Mouse (Mus musculus) lung, adult 2 months (tissue): ENCODE data around the gene Fam89b. TPM values are rescaled to one million over a fixed set of nuclear protein-coding genes. Genes with fewer than 3 reads are reported as not detected.

Source experiments
- DNase-seq: peaks from one replicate; pipeline ENCODE4 v3.0.0; 2022
- H3K4me1 ChIP-seq: fragments of 200-500 bp; 2 replicates; pipeline ENCODE4 v1.6.1; 2011; ENCODE audit warnings: low read length; ENCODE audit not compliant: control insufficient read depth, insufficient read depth
- H3K4me3 ChIP-seq: fragments of 200-500 bp; replicated peaks from 2 replicates; pipeline ENCODE3; 2011; ENCODE audit warnings: low read depth, mild to moderate bottlenecking, control low read depth, low read length; ENCODE audit errors: extremely low read depth
- CTCF ChIP-seq: fragments of 200-500 bp; IDR thresholded peaks from 2 replicates; pipeline ENCODE4 v1.5.1; 2011; ENCODE audit warnings: mild to moderate bottlenecking, low read length, control low read depth; ENCODE audit not compliant: insufficient read depth
- POLR2A ChIP-seq: fragments of 200-500 bp; IDR thresholded peaks from 2 replicates; pipeline ENCODE4 v1.6.1; 2011; ENCODE audit warnings: low read depth, mild to moderate bottlenecking, control low read depth, low read length, borderline replicate concordance; ENCODE audit errors: extremely low read depth
- WGBS: fragments of 180-500 bp; shearing (Covaris S2); methylation state at CpG from one replicate; pipeline ENCODE4 v1.1.7; 2018; 5-methylcytosine and 5-hydroxymethylcytosine counted together
- polyA plus RNA-seq: library from polyadenylated mRNA; depleted of rRNA; stranded (reverse); fragments of >200 nt; gene quantifications from 2 replicates; pipeline ENCODE4 v1.2.3, GENCODE M21; 2012

Fam89b gene
- polyA plus RNA-seq, 1 experiment = 234 TPM

DNA sequence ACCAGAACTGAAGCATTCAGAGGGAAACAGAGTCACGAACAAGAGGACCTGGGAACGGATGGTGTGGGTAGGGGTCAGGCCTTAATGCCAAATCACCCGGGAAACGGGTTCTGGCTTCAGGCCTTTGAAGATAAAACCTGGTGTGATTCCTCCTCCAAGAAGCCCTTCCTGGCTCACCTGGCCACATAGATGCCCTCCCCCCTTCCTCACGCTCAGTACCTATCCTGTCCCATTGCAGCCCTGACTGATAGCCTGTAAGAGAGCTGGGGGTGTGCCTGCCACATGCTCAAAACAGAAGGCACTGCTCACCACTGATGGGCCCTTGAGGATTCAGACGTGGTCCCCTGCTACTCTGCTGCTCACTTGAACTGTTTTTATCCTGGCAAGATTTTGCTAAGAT is 35.7 kb downstream of the Fam89b start:
- Histone ChIP-seq H3K4me3 (no peak overlapping the region), H3K4me1 (peaks cover 14% of the 10 kb centered on the region)
- 65% methylated on average over 6 of the region's 6 CpGs for WGBS
- TF ChIP-seq CTCF (no peak), POLR2A (no peak)
- DNase-seq = no peak

- 27% methylated on average over 10 of the region's 10 CpGs for WGBS
- Histone ChIP-seq H3K4me3 (peak overlapping the region; percentile 25), H3K4me1 (peaks cover 14% of the 10 kb centered on the region)
- no peak for TF ChIP-seq POLR2A
- no peak for TF ChIP-seq CTCF
- DNase-seq = no peak
These were observed 36.5 kb downstream of the Fam89b start for GRCm38 (mm10) chr19:5692913-5693396.

- DNase-seq = peak; percentile 50
- WGBS = 32% methylated on average over 10 of the region's 10 CpGs
- H3K4me1 ChIP-seq = peaks cover 19% of the 10 kb centered on the region
- TF ChIP-seq POLR2A = no peak
- peak overlapping the region; percentile 97 for H3K4me3 ChIP-seq
These were observed 37.2 kb downstream of the Fam89b start for GRCm38 (mm10) chr19:5692086-5692912.

- Histone ChIP-seq H3K4me3 (peak overlapping the region; percentile 97), H3K4me1 (peaks cover 20% of the 10 kb centered on the region)
- peak; percentile 33 for DNase-seq
- 40% methylated on average over 5 of the region's 5 CpGs for WGBS
- TF ChIP-seq CTCF = no peak
- peak; percentile 55; the same call in 1 of the 2 replicates for TF ChIP-seq POLR2A
These were observed 37.9 kb downstream of the Fam89b start for GRCm38 (mm10) chr19:5691601-5692000.

DNA sequence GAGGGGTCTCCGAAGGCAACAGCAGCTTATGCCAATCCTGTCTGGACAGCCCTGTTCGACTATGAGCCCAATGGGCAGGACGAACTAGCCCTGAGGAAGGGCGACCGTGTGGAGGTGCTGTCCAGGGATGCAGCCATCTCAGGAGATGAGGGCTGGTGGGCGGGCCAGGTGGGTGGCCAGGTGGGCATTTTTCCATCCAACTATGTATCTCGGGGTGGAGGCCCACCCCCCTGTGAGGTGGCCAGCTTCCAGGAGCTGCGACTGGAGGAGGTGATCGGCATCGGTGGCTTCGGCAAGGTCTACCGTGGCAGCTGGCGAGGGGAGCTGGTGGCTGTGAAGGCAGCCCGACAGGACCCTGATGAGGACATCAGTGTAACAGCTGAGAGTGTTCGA is 39.1 kb downstream of the Fam89b start:
- peaks cover 20% of the 10 kb centered on the region for H3K4me1 ChIP-seq
- peak overlapping the region; percentile 97 for H3K4me3 ChIP-seq
- no peak for DNase-seq
- 0 out of 2 replicates have a peak, but pooled peaks have one; percentile 6 for TF ChIP-seq POLR2A
- TF ChIP-seq CTCF = no peak
- 19% methylated on average over 15 of the region's 15 CpGs for WGBS

GRCm38 (mm10) chr19:5689565-5690342 is 39.7 kb downstream of the Fam89b start:
- H3K4me3 ChIP-seq = peak overlapping the region; percentile 97
- H3K4me1 ChIP-seq = peaks cover 20% of the 10 kb centered on the region
- 2% methylated on average over 42 of the region's 42 CpGs for WGBS
- no peak for TF ChIP-seq CTCF
- TF ChIP-seq POLR2A = peak; percentile 83; the same call in 1 of the 2 replicates
- DNase-seq = peak; percentile 90

DNA sequence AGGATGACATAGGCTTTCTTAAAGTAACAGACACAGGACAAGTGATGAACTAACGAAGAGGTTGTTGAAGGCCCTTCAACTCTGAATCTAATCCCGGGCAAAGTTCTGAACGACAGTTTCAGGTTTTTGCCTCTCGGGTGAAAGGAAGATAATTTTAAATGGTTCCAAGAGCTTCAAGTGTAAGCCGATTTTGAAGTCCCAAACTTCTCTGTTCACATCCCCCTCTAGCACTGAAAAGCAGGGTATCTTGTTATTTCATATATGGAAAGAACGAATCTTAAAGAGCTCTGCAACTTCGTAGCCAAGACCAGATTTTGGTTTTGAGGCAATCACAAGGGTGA is 40.4 kb downstream of the Fam89b start:
- under 1% methylated on average over 7 of the region's 7 CpGs for WGBS
- TF ChIP-seq POLR2A (no peak), CTCF (no peak)
- Histone ChIP-seq H3K4me3 (peak overlapping the region; percentile 97), H3K4me1 (peaks cover 20% of the 10 kb centered on the region)
- no peak for DNase-seq

DNA sequence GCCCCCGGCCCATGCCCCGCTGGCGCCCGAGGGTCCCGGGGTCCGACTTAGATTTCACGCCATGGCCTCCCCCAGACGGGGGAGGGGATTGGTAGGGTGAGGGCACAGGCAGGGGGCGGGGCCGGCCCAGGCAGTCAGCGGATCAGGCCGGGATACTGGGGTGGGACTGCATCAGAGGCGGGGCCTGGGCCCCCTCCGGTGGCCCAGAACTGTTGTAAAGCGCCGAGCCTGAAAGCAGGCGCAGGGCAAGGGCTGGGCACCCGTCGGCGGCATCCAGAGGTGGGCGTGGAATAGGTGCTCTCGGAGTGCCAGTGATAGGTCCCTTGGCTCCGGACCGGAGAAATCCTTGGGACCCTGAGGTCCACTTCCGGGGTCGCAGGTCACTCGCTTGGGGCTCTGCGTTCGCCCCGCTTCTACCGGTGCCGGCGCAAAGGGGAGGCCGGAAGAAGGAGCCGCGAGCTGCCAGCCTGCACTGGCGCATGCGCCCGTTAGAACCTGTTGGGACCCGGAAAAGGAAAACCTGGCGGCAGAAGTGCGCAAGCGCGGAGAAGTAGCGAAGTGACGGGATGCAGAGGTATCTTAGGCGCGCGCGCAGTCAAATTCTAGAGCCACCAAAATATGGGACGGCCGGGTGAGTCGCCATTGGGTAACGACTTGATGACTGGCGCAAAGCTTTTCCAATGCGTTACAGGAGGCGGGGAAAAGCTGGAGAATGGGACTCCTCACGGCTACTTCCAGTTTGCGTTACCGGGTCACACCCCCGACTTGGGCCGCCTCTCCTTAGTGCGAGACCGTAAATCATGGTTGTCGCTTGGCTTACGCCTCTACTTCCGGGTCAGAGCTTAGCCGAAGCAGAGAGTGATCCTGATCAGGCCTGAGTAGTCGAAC is 41.0 kb downstream of the Fam89b start, which contains the start of the genes Map3k11 and Pcnx3:
Gene Map3k11 (plus strand): TSS at position 543 of the 888 bp plus-strand sequence.
Gene Pcnx3 (minus strand): TSS at position 709 of the 888 bp plus-strand sequence.
- peak within 1 kb of the TSS; percentile 97 for H3K4me3 ChIP-seq
- WGBS = under 1% methylated on average over 69 of the region's 69 CpGs
- peaks cover 15% of the 10 kb centered on the region for H3K4me1 ChIP-seq
- TF ChIP-seq CTCF = no peak
- TF ChIP-seq POLR2A = peak; percentile 64; the same call in 1 of the 2 replicates
- DNase-seq = peak; percentile 92
